Mouse (Mus musculus): ENCODE measurements at regions not wholly inside any gene's neighbourhood (a gene's known extent, or its start where the extent isn't known, plus 50 kb on each side); places are given as distances from the start of the nearest gene placed in this dataset.
"Not testable (repeated sequence)": the region's sequence is repeated elsewhere in the genome, so short reads cannot be mapped to it uniquely, and the experiment has no call there.

DNA sequence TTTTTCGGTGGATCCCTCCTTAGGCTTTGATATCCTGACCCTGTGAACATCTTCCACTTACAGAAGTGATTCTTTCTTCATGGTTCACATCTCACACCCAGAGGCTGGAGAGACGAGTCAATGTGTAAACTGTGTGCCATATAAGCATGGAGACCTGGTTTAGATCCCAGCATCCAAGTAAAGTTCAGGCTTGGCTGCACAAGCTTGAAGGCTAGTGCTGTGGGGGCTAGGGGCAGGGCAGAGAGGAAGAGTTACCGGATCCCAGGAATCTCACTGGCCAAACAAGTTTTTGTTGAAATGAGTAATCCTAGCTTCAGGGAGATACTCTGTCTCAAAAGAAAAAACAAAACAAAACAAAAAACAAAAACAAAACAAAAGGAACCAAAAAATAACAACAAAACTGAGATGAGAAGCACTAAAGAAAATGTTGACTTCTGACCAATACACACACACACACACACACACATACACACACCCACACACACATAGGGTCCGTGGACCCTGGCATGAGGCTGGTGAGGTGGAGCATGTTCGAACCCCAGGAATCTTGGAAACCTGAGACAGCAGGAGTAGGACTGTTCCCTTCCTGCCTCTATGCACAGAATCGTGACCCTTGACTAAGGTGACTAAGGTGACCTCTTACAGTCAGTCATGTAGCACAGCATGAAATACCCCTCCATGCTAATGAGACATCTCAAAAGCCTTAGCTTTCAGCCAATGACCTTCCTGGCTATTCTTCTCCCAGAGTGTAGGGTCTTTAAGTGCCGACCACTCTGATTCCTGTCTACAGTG, 55.2 kb downstream of the Gm12728 start:
- DNase-seq, result no peak

- DNase-seq, result not testable (repeated sequence)
These were observed 56.6 kb downstream of the Gm12728 start for GRCm38 (mm10) chr4:105845998-105846989.

- no peak for DNase-seq
These were observed 63.4 kb downstream of the Gm12728 start for GRCm38 (mm10) chr4:105853086-105853485.

- DNase-seq, result peak; percentile 4
These were observed 69.6 kb downstream of the Gm12728 start for GRCm38 (mm10) chr4:105859052-105859864.

- no peak for DNase-seq
These were observed 71.4 kb downstream of the Gm12728 start for GRCm38 (mm10) chr4:105860930-105861653.

GRCm38 (mm10) chr4:105861654-105862037, 72.0 kb downstream of the Gm12728 start:
- DNase-seq, result no peak

DNA sequence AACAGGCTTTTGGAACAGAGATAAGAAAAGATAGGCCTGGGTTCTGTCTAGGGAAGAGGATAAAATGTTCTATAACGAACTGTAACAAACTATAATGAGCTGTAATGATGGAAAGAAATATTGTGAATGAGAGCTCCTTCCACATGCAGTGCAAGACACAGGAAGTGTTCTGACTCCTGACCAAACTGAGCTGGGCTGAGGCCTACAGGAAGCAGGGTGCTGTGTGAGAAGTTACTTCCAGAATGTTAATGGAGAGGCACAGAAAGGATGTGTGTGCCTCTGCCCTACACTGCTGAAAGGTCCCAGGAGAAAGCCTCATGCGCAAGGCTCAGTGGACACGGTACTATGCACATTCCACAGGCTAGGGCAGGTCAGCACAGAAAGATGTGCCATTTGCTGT, 80.8 kb downstream of the Gm12728 start:
- no peak for DNase-seq

DNA sequence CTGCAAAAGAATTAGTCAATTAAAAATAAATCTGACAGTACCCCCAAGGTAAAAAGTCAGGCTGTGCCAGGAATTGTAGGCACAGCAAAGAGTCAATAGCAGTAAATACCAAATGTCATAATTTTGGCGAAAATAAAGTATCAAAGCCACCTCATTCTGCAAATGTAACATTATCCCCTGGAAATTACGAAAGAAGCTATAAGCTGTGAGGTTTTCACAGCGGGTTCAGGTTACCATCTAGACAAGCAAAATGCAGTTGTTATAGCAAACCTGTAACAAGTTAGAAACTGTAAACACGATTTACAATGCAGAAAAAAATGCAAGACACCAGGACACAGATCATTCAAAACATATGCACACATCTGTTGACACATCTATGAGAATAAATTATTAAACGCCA, 87.6 kb downstream of the Gm12728 start:
- DNase-seq, result no peak

- no peak for DNase-seq
These were observed 90.2 kb downstream of the Gm12728 start for GRCm38 (mm10) chr4:105879891-105880290.

GRCm38 (mm10) chr4:105884791-105885190, 95.1 kb downstream of the Gm12728 start:
- DNase-seq, result no peak

- no peak for DNase-seq
These were observed 101.8 kb downstream of the Gm12728 start for GRCm38 (mm10) chr4:105891438-105891837.

DNA sequence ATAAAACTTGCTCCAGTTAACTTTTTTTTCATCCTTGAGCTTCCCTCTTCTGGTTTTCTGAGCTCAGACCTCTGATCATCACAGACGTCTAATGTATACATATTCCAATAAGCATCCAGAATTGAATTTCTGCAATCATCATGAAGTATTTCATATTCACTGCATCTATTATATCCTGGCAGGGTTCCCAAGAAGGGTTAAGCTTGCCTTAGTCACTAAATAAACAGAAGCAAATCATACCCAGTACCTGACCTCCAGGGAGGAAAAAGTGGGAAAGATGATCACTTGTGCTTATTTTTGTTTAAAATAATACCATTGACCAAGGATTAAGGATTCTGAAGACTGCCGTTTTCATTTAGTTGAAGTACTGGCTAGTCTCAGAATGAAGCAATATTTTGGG, 102.4 kb downstream of the Gm12728 start:
- DNase-seq, result no peak

GRCm38 (mm10) chr4:105895116-105895515, 105.4 kb downstream of the Gm12728 start:
- DNase-seq, result no peak

GRCm38 (mm10) chr4:105898054-105898847, 108.6 kb downstream of the Gm12728 start:
- no peak for DNase-seq

DNA sequence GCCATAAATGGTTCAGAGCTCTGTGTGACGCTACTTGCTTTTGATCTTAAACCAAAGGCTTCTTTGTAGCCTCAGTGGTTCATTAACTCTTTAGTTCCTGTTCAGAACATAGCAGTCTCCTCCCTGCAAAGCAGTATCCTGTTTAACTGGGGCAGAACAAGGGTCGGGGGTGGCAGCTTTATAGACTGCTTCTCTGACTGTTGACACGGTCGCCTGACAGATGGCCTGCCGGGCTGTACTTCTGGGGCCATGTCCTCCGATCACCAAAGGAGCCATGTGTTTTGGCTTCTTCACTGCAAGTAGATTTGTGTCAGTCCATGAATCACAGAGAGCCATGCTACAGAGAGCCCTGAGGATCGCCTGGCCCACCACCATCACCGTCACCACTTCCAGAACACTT, 115.2 kb downstream of the Gm12728 start:
- no peak for DNase-seq

DNA sequence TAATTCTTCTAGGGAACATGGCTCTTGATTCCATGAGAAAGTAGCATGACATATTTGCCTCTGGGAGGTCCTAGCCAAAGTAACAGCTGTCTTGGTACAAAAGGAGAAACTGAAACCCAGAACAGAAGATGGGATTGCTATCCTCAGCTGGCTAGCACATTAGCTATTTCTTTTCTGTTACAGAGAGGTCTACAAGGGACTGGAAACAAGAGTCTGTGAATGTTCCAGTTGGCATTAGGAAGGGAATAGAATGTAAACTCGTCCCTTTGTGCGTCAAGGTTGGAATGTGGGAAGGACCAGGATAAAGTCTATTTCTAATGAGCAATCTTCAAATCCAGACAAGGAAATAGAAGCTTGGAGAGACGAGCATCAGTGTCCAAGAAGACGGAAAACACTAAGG, 116.7 kb downstream of the Gm12728 start:
- no peak for DNase-seq

DNA sequence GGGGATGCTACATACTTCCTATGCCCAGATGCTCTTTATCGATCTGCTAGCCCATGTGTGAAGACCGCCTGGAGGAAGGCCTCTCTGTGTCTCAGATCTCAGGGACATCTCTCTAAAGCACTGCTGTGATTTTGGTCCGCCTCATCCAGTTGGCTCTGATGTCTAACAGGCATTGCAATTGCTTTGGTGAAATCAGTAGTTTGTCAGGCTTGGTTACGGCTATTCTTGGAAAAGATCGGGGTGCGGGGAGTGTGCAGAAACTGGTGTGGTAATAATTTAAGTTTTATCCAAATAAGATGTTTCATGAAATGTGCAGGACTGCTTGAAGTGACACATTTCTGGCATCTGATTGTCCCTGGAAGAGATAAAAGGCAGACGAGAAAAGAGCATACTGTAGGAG, 117.9 kb downstream of the Gm12728 start:
- DNase-seq, result peak; percentile 25

DNA sequence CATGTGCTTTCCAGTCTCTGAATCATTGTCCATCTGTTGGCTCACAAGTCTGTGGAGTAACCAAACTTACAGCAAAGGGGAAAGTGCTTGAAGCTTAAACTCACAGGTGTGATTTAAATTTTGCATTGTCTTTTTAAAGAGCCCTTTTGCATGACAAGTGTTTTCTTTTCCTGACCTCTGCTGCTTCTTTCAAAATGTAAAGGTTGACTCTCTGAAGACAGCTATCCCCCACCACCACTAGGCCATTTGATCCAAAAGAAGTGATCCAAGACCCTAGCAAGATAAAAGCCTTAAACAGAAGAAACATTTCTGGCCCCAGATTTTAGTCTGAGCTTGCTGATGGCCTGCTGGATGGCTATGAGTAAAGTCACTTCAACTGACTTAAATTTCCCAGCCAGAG, 118.6 kb downstream of the Gm12728 start:
- DNase-seq, result no peak

- DNase-seq, result no peak
These were observed 119.6 kb downstream of the Gm12728 start for GRCm38 (mm10) chr4:105909272-105909671.

DNA sequence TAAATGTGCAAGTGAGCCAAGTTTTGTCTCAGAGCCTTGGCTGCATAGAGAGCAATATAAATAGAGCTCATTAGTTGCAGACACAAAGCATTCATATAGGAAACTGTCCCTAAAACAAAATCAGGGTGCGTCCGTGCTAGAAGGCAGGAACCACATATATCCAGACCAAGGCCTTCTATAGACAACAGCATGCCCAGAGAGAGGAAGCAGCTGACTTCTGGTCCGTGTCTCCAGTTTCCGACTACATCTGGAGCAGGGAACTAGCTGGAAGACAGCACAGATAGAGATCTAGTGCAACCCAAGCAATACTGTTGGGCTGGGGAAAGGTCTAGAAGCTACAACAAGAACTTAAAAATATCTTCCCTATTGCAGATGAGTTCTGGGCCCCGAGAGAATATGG, 121.0 kb downstream of the Gm12728 start:
- no peak for DNase-seq

DNA sequence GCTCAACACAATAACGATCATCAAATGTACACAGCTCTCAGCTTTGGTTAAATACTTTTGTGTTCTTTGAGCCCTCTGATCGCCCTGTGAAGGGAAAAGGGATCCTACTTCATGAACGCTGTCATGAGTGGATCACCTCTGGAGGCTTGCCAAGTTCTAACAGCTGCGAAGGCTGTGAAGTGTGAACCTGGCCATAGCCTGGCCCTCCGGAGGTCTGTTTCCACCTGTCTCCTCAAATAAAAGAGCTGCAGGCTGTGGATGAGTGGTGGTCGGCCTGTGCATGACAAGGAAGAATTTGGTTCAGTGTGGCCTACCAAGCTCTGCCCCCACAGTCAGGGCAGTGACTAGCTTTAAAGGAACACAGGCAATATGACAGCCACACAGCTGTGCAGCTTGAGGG, 122.0 kb downstream of the Gm12728 start:
- no peak for DNase-seq

Measured in lung, postnatal 14 days (tissue).